Mouse (Mus musculus) lung, postnatal 0 days (tissue): ENCODE measurements around the gene Dnajc1. TPM values are rescaled to one million over a fixed set of nuclear protein-coding genes. Genes with fewer than 3 reads are reported as not detected.

Experiments
- ATAC-seq: fragments of 200-750 bp; cut with Nextera tagmentation; 2 replicates; pipeline ENCODE4 v1.8.0; 2017; ENCODE audit warnings: moderate library complexity
- DNase-seq: peaks from one replicate; pipeline ENCODE4 v3.0.0-alpha.2; 2016; ENCODE audit warnings: low spot score
- H3K27ac ChIP-seq: fragments of 300-500 bp; sonication (generic); 2 replicates; pipeline ENCODE4 v1.5.1; 2014; ENCODE audit warnings: antibody characterized with exemption, mild to moderate bottlenecking, low read length, mixed read lengths
- H3K27me3 ChIP-seq: fragments of 300-500 bp; sonication (generic); replicated peaks from 2 replicates; pipeline ENCODE4 v1.6.1; 2014; ENCODE audit warnings: low read length, mixed read lengths; ENCODE audit not compliant: insufficient read depth
- H3K36me3 ChIP-seq: fragments of 300-500 bp; sonication (generic); 2 replicates; pipeline ENCODE4 v1.6.1; 2014; ENCODE audit warnings: low read length, mixed read lengths; ENCODE audit not compliant: insufficient read depth
- H3K4me1 ChIP-seq: fragments of 300-500 bp; sonication (generic); 2 replicates; pipeline ENCODE4 v1.6.1; 2014; ENCODE audit warnings: antibody characterized with exemption, low read depth, low read length, mixed read lengths; ENCODE audit not compliant: insufficient read depth
- H3K4me2 ChIP-seq: fragments of 300-500 bp; sonication (generic); replicated peaks from 2 replicates; pipeline ENCODE4 v1.6.1; 2014; ENCODE audit warnings: low read depth, mild to moderate bottlenecking, low read length, moderate library complexity, mixed read lengths
- H3K4me3 ChIP-seq: fragments of 300-500 bp; sonication (generic); 2 replicates; pipeline ENCODE4 v1.5.1; 2014; ENCODE audit warnings: low read depth, low read length
- H3K9ac ChIP-seq: fragments of 300-500 bp; sonication (generic); replicated peaks from 2 replicates; pipeline ENCODE4 v1.6.1; 2014; ENCODE audit warnings: low read depth, mild to moderate bottlenecking
- H3K9me3 ChIP-seq: fragments of 300-500 bp; sonication (generic); 2 replicates; pipeline ENCODE4 v1.6.1; 2016; ENCODE audit warnings: low read length, mixed read lengths
- CTCF ChIP-seq: IDR thresholded peaks from 2 replicates; pipeline ENCODE4 v1.5.1; 2016; ENCODE audit warnings: antibody characterized with exemption, mild to moderate bottlenecking
- EP300 ChIP-seq: IDR thresholded peaks from 2 replicates; pipeline ENCODE4 v1.6.1; 2016; ENCODE audit warnings: antibody characterized with exemption, mild to moderate bottlenecking, control low read depth
- WGBS: fragments of 180-500 bp; shearing (Covaris S2); extraction: QIAGEN DNeasy Blood & Tissue Kit; methylation state at CpG from one replicate; pipeline ENCODE4 v1.1.7; 2014; 5-methylcytosine and 5-hydroxymethylcytosine counted together
- polyA plus RNA-seq: library from polyadenylated mRNA; unstranded; fragments of >200 nt; fragmentation: Nextera tagmentation; extraction: Ambion mirVana; gene quantifications from 2 replicates; pipeline ENCODE4 v1.2.1, GENCODE M21; 2015

Dnajc1 gene
- polyA plus RNA-seq, 1 experiment from 2014 or later = 47.5 TPM

DNA sequence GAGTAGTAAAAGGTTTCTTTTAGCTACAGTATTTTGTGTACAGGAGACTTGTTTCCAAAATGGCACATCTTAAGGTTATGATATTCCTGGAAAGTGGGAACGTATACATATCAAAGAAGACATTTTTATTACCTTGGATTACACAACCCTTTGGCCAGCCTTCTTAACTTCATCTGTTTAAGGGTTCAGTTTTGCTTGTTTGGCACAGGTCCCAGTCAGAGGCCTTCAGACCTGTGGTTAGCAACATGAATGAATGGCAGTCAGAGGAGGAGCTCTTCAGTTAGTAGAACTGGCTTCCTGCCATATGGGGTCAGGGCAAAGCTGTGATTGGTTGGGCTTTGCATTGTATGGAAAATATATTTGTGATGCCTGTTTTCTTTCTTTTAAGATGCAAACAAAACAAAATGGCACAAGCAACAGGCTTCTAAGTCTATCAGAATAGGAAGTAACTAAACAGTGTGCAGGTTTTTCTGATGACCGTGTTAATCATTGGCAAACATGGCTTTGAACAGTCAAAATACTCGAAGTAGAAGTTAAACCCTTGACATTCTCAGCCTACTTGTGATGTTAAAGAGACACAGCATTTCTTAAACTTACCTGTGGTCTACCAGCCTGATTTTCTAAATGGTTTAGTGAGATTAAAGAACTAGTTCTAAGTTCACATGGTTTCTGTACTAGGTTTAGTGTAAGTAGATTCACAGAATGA is 196.8 kb downstream of the Dnajc1 start:
- H3K27ac ChIP-seq = 0 out of 2 replicates have a peak overlapping the region, but pooled peaks have one; percentile 6

DNA sequence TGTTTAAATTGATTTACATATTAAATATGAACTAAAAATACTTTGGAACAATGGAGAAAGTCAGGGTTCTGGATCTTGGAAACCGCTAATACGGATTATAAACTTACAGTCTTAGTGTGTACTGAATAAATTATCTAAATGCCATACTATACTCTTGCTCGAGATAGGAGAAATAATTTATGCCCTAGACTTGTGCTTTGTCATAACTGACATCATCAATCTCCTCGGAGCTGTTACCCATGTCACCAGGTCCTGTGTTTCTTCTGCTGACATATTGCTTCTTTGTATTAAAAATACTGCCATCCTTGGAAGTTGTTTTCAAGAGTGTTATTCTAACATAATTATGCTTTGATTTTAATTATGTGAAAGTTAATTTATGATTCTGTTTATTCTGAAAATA is 197.3 kb downstream of the Dnajc1 start:
- H3K36me3 ChIP-seq = no peaks in the 10 kb centered on the region; the same call in 1 of the 2 replicates
- DNase-seq (no peak), ATAC-seq (no peak)
- H3K4me2 ChIP-seq = no peak overlapping the region
- no peaks in the 10 kb centered on the region for H3K4me1 ChIP-seq
- 57% methylated on average over 4 of the region's 4 CpGs for WGBS
- no peaks in the 10 kb centered on the region for H3K27me3 ChIP-seq
- H3K9ac ChIP-seq = no peak overlapping the region
- TF ChIP-seq EP300 (no peak), CTCF (no peak)
- H3K9me3 ChIP-seq = no peaks in the 10 kb centered on the region
- no peak overlapping the region for H3K27ac ChIP-seq
- H3K4me3 ChIP-seq = no peak overlapping the region

More for the DNA sequence above, 196.8 kb downstream of the Dnajc1 start:
- DNase-seq (peak; percentile 89), ATAC-seq (peak; percentile 92)
- H3K27me3 ChIP-seq = no peaks in the 10 kb centered on the region
- H3K4me2 ChIP-seq = no peak overlapping the region
- H3K4me3 ChIP-seq = no peak overlapping the region
- TF ChIP-seq CTCF = no peak
- TF ChIP-seq EP300 = peak; percentile 56; the same call in 1 of the 2 replicates
- H3K9ac ChIP-seq = no peak overlapping the region
- H3K9me3 ChIP-seq = no peaks in the 10 kb centered on the region
- WGBS = 49% methylated on average over 3 of the region's 3 CpGs
- no peaks in the 10 kb centered on the region for H3K4me1 ChIP-seq
- H3K36me3 ChIP-seq = no peaks in the 10 kb centered on the region; the same call in 1 of the 2 replicates

DNA sequence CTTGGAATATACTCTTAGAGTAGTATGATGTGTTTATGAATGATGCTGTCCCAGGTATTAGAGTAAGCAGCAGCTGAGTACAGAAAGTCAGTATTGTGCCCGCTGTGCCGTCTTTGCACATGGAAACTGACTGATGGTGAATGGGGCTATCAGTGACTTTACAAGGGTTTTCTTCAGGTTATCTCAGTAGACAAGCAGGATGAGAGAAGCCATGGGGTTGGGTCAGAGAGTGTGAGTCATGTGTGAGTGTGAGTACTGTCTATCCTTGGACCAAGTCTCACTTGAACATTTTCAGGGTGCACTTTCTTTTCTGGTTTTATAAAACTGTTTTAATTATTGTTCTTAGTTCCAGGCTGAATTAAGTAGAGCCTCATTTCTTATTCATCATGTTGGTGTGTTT is 204.3 kb downstream of the Dnajc1 start:
- 97% methylated on average over 2 of the region's 2 CpGs for WGBS
- Histone ChIP-seq H3K9ac (no peak overlapping the region), H3K27me3 (no peaks in the 10 kb centered on the region), H3K4me3 (no peak overlapping the region), H3K27ac (no peak overlapping the region), H3K4me1 (no peaks in the 10 kb centered on the region), H3K9me3 (no peaks in the 10 kb centered on the region), H3K4me2 (no peak overlapping the region), H3K36me3 (peaks cover 17% of the 10 kb centered on the region; the same call in 1 of the 2 replicates)
- TF ChIP-seq CTCF (no peak), EP300 (no peak)
- ATAC-seq (no peak), DNase-seq (no peak)

DNA sequence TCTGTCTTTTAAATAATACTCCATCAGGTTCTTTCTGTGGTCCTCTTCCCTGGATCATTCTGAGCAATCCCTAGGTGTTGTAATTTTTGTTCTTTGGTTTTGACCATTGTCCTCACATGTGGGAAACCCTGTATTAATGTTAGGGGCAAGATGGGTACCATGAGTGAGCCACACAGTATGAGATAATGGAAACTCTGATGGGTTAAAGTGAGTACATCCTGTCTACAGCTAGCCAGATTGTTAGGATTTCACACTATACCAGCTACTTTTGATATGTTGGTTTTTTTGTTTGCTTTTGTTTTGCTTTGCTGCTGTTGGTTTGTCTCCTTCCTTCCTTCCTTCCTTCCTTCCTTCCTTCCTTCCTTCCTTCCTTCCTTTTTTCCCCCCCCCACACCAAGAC is 209.6 kb downstream of the Dnajc1 start:
- Histone ChIP-seq H3K36me3 (0 out of 2 replicates have a peak, but pooled peaks cover 5% of the 10 kb centered on the region), H3K4me1 (no peaks in the 10 kb centered on the region)

DNA sequence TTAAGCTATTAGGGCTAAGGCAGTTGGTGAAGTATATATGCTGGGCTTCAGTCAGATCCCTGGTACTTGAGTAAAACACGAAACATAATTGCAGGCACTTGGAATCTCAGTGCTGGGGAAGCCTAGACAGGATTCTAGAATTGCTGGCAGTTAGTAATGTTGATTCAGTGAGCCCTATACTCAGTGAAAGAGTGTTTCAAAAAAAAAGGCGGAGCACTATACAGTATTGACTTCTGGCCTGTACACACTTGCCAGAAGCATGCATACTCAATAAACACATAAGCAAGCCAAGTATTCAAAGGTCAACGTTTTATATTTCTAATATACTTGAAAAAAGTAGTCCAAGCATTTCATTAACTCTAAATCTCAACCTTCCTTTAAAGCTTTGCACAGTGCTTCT is 211.0 kb downstream of the Dnajc1 start:
- TF ChIP-seq CTCF (no peak), EP300 (no peak)
- Histone ChIP-seq H3K9ac (no peak overlapping the region), H3K4me2 (no peak overlapping the region), H3K27ac (no peak overlapping the region), H3K9me3 (no peaks in the 10 kb centered on the region), H3K4me1 (no peaks in the 10 kb centered on the region), H3K4me3 (no peak overlapping the region), H3K36me3 (0 out of 2 replicates have a peak, but pooled peaks cover 3% of the 10 kb centered on the region), H3K27me3 (no peaks in the 10 kb centered on the region)
- WGBS = 56% methylated on average over 3 of the region's 3 CpGs
- DNase-seq (peak; percentile 55), ATAC-seq (peak; percentile 43; the same call in 1 of the 2 replicates)

More for the DNA sequence above, 209.6 kb downstream of the Dnajc1 start:
- Histone ChIP-seq H3K27ac (no peak overlapping the region), H3K4me3 (no peak overlapping the region), H3K9me3 (no peaks in the 10 kb centered on the region), H3K9ac (no peak overlapping the region), H3K4me2 (no peak overlapping the region), H3K27me3 (no peaks in the 10 kb centered on the region)
- ATAC-seq = no peak
- no peak for DNase-seq
- TF ChIP-seq EP300 = no peak

DNA sequence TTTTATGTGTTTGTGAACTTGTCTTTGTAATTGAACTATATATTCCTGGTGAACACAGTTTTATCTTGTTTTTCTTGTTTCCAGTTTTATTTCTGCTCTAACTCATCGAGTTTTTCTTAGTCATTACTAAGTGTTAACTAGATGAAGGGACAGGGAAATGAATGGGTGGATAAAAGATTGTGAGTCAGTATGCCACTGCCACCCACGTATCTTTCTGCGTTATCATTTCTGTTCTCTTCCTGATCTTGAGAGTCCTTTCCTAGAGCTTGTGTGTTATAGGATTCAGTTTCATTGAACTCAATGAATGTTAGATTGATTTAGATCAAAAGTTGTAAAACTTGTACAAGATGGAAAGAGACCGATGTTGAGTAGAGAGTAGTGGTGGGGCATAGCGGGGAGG is 212.3 kb downstream of the Dnajc1 start:
- Histone ChIP-seq H3K27ac (no peak overlapping the region), H3K9me3 (no peaks in the 10 kb centered on the region), H3K9ac (no peak overlapping the region), H3K4me1 (no peaks in the 10 kb centered on the region), H3K4me3 (no peak overlapping the region), H3K36me3 (0 out of 2 replicates have a peak, but pooled peaks cover 3% of the 10 kb centered on the region), H3K27me3 (no peaks in the 10 kb centered on the region), H3K4me2 (no peak overlapping the region)
- 92% methylated on average over 5 of the region's 5 CpGs for WGBS
- TF ChIP-seq CTCF = no peak
- TF ChIP-seq EP300 = no peak
- ATAC-seq (no peak), DNase-seq (no peak)
